Mouse (Mus musculus): ENCODE measurements around the gene Chst2.

The Chst2 gene

GRCm38 (mm10) chr9:95389956-95390355 is 16.6 kb downstream of the Chst2 start:
- ChIA-PET CTCF (no interaction called here), POLR2A (interaction anchor here in 1 of 4 experiments (0.7 kb wide), 1 partner anchor 360 kb away, joined by 3 read pairs; the partner anchor contains the start of gene Trpc1)

- ChIA-PET POLR2A (no interaction called here), CTCF (no interaction called here)
These were observed 18.6 kb downstream of the Chst2 start for GRCm38 (mm10) chr9:95387881-95388380.

- ChIA-PET POLR2A (no interaction called here), CTCF (no interaction called here)
These were observed 30.6 kb downstream of the Chst2 start for GRCm38 (mm10) chr9:95375966-95376365.

- POLR2A ChIA-PET = no interaction called here
- CTCF ChIA-PET = no interaction called here
These were observed 31.2 kb downstream of the Chst2 start for GRCm38 (mm10) chr9:95375336-95375735.

- ChIA-PET CTCF (no interaction called here), POLR2A (interaction anchor here in 2 of 4 experiments (0.6 to 0.7 kb wide), 4 partner anchors 20 to 159 kb away, joined by 3 to 5 read pairs (median 4); no protein-coding TSS in a partner anchor)
These were observed 32.8 kb downstream of the Chst2 start for GRCm38 (mm10) chr9:95373741-95374140.

- POLR2A ChIA-PET = no interaction called here
- CTCF ChIA-PET = interaction anchor here in 1 of 4 experiments (0.7 kb wide), 1 partner anchor 34 kb away, joined by 3 read pairs; no protein-coding TSS in a partner anchor
These were observed 40.6 kb downstream of the Chst2 start for GRCm38 (mm10) chr9:95365882-95366281.

GRCm38 (mm10) chr9:95353829-95354391 is 52.6 kb downstream of the Chst2 start:
- ChIA-PET CTCF (no interaction called here), POLR2A (interaction anchor here in 2 of 4 experiments (0.5 to 0.6 kb wide), 2 partner anchors 19 to 412 kb away, joined by 3 to 5 read pairs; no protein-coding TSS in a partner anchor)

- ChIA-PET POLR2A (interaction anchor here in 1 of 4 experiments (1.2 kb wide), 1 partner anchor 24 kb away, joined by 3 read pairs; no protein-coding TSS in a partner anchor), CTCF (no interaction called here)
These were observed 54.6 kb downstream of the Chst2 start for GRCm38 (mm10) chr9:95351968-95352367.

- CTCF ChIA-PET = no interaction called here
- POLR2A ChIA-PET = no interaction called here
These were observed 56.0 kb downstream of the Chst2 start for GRCm38 (mm10) chr9:95350550-95350949.
